Mouse (Mus musculus): ENCODE measurements around the gene Plrg1. TPM values are rescaled to one million over a fixed set of nuclear protein-coding genes. Genes with fewer than 3 reads are reported as not detected.

Gene Plrg1
- 10 to 100 TPM; 47.4 to 51.3 TPM for total RNA-seq (2021)
- long read RNA-seq, experiment 1, transcript Plrg1-204 (15 exons, 1,851 nt): major isoform, 63 of 69 reads
- long read RNA-seq, experiment 1, partial matches to known transcripts: 5 of 69 reads
- long read RNA-seq, experiment 1, other reads (novel, unspliced or antisense): 1 of 69 reads
- long read RNA-seq, experiment 2, transcript Plrg1-204 (15 exons, 1,851 nt): major isoform, 17 of 18 reads
- long read RNA-seq, experiment 2, partial matches to known transcripts: 0 of 18 reads
- long read RNA-seq, experiment 2, other reads (novel, unspliced or antisense): 1 of 18 reads

- DNase-seq: peak; percentile 98 to 99
Observed at GRCm38 (mm10) chr3:83055281-83056038, at the start of gene Plrg1. Gene Plrg1 (plus strand): TSS chr3:83055522.

GRCm38 (mm10) chr3:83007557-83007956 lies 47.8 kb upstream of the Plrg1 start, which contains the start of gene Fgg:
Gene Fgg (plus strand): TSS chr3:83007724.
- DNase-seq: no peak

DNA sequence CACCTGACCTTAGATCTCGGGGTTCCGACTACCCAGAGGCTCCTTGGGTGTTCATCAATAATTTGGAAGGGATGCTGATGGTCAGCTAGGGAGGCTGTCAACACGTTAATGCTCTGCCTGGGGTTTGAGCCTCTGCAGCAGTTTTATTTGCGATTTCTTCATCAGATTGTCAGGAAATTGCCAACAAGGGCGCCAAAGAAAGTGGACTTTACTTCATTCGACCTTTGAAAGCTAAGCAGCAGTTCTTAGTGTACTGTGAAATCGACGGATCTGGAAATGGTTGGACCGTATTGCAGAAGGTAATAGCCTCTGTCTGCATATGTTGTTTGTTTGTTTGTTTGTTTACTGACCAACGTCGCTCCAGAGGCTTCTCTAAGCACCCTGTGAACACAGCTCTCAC lies 45.0 kb upstream of the Plrg1 start:
- DNase-seq: no peak

DNA sequence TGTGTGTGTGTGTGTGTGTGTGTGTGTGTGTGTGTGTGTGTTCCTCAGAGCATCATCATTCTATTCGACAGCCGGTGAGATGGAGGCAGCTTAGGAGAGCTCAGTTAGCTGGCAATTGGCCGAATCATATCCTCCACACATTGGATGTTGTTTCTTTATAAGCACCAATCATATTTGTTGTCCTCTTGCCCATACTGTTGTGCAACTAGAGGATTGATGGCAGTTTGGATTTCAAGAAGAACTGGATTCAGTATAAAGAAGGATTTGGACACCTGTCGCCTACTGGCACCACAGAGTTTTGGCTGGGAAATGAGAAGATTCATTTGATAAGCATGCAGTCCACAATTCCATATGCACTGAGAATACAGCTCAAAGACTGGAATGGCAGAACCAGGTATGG lies 44.2 kb upstream of the Plrg1 start:
- no peak for DNase-seq

- DNase-seq: no peak
Observed at GRCm38 (mm10) chr3:83011565-83011964, 43.8 kb upstream of the Plrg1 start.

- no peak for DNase-seq
Observed at GRCm38 (mm10) chr3:83012636-83013035, 42.7 kb upstream of the Plrg1 start.

DNA sequence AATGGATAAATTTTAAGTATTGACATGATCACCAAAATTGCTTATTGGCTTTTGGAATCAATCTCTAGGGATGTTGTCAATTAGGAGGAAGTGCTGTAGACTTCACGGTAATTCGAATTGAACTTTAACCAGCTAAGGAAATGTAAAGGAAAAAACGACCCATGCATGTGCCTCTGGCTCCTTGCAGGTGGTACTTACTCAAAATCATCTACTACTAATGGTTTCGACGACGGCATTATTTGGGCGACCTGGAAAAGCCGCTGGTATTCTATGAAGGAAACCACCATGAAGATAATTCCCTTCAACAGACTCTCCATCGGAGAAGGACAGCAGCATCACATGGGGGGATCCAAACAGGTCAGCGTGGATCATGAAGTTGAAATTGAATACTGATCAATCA lies 41.4 kb upstream of the Plrg1 start:
- no peak for DNase-seq

DNA sequence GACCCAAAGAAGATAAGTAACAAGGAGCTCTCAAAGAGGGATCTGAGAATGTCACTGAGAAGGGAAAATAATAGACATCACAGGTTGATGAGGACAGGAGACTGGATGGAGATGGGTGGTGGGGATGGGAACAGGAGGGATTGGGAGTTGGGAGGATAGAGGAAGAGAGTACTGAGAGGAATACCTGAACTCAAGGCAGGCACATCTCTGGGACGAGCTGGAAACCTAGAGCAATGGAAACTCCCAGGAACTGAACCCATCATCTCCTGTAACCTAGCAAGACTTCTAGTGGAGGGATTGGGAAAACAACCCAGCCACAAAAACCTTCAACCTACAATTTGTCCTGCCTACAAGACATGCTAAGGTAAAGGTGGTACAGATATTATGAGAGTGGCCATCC lies 39.1 kb upstream of the Plrg1 start:
- DNase-seq: no peak

- no peak for DNase-seq
Observed at GRCm38 (mm10) chr3:83020387-83020786, 34.9 kb upstream of the Plrg1 start.

DNA sequence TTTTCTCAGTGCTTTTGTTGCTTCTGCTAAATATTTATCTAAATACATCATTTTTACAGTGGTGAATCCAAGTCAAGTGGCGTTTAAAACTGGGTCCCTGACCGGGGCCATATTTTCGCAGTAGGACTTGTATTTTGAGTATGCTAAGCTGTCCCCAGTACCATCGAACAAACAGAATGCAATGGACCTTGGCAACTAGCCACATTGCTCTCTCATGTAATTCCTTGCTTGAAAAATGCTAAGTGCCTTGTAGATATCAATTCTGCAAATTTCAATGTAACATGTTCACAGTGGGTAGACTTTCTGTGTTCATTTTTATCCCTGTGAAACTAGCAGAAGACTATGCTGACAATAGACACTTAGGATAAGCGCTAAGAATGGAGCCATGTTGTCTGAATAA lies 34.1 kb upstream of the Plrg1 start:
- DNase-seq: no peak

- DNase-seq: no peak
Observed at GRCm38 (mm10) chr3:83025036-83025435, 30.3 kb upstream of the Plrg1 start.

- no peak for DNase-seq
Observed at GRCm38 (mm10) chr3:83025475-83026301, 29.6 kb upstream of the Plrg1 start, which contains the start of gene Fga. Gene Fga (plus strand): TSS chr3:83026076.

DNA sequence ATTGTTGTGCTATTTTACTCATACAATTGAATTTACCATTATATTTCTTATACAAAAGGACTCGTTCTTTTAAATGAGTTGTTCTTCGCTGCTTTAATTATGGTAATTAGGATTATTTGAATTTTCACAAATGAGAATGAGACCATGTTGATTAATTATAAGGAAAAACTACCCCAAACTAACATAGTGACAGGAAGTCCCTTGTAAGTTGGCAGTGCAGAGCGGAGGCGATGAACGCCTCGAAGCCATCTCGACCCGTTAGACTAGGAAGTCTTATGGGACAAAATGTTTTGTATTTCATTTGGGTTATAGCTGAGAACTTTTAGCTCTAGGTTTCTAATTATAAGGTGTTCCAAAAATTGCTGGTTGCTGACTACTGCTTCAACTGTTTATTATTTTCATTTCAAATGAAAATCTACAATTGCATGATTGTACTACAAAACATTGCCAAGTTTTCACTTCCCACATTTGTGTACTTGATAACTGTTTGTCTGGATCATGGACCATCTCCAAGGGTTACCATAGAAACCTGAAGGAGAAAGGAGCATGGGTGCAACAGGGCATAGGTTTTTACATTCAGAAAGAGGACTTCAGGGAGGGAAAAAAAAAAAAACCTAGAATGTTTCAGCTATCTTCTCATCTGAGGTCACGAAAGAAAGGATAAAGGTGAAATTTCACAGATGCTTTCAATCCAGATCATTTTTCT lies 27.6 kb upstream of the Plrg1 start:
- DNase-seq: no peak

GRCm38 (mm10) chr3:83030331-83030730 lies 25.0 kb upstream of the Plrg1 start:
- DNase-seq: no peak

DNA sequence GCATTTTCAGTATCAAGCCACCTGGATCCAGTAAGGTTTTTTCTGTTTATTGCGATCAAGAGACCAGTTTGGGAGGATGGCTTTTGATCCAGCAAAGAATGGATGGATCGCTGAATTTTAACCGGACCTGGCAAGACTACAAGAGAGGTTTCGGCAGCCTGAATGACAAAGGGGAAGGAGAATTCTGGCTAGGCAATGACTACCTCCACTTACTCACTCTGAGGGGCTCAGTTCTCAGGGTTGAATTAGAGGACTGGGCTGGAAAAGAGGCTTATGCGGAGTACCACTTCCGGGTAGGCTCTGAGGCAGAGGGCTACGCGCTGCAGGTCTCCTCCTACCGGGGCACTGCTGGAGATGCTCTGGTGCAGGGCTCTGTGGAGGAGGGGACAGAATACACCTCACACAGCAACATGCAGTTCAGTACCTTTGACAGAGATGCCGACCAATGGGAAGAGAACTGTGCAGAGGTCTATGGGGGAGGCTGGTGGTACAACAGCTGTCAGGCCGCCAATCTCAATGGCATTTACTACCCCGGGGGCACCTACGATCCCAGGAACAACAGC lies 22.5 kb upstream of the Plrg1 start:
- DNase-seq: no peak

GRCm38 (mm10) chr3:83033801-83034200 lies 21.5 kb upstream of the Plrg1 start:
- DNase-seq: no peak

DNA sequence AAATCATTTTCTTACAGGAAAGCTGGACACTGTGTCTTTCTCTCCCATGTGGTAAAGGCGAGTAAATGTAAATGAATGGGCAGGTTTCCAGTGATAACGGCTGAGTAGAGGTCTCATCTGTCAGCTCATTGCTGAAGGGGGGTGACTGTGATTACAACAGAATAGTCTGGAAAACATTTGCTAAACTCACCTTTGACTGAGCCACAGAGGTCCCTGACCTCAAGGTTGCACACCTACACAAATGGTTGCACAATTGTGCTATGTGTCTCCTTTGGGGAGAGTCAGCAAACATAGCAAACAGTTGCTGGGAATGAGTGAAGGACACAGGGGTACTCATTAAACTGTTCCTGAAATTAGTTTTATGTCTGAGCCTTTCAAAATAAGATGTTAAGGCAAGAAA lies 16.5 kb upstream of the Plrg1 start:
- DNase-seq: no peak

- no peak for DNase-seq
Observed at GRCm38 (mm10) chr3:83039666-83040065, 15.7 kb upstream of the Plrg1 start.

GRCm38 (mm10) chr3:83042451-83042850 lies 12.9 kb upstream of the Plrg1 start:
- no peak for DNase-seq

DNA sequence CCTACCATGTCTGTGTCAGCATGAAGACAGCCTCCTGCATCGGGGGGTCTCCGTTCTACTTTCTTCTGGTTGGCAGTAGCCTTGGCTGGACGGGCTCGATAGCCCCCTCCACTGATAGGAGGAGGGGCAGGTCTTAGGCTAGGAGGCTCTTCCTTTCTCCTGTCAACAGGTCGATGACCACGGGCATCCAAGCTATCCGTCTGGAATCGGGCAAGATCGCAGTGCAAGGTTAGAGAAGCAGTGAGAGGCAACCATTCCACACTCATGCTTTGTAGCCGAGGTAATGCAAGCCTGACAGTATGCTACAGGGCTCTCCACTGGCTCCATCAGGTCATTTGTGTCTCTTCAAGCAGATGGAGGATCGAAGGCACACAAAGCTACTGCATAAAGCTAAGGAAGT lies 8.7 kb upstream of the Plrg1 start:
- DNase-seq: no peak

GRCm38 (mm10) chr3:83049680-83050079 lies 5.6 kb upstream of the Plrg1 start, which contains the start of gene Fgb:
Gene Fgb (minus strand): TSS chr3:83049863.
- no peak for DNase-seq

GRCm38 (mm10) chr3:83050661-83051060 lies 4.7 kb upstream of the Plrg1 start:
- DNase-seq: no peak
